Comparison of ENCODE assay signal across 8 mouse cellular contexts in genomic region chr9:115308941-115309380, GRCm38 (mm10). TPM values are rescaled to one million over a fixed set of nuclear protein-coding genes. Genes with fewer than 3 reads are reported as not detected.
DNase-seq lines count a peak whose midpoint lies in the region; ATAC-seq and TF ChIP-seq lines count a peak whose summit lies in the region.

No protein-coding gene starts in this region.

- no peak for DNase-seq in heart, postnatal 4 days
- DNase-seq in MEL (ENCODE audit: low read depth, low spot score) = peak; percentile 66
- peak; percentile 48 for DNase-seq in embryonic facial prominence, embryonic 14.5 days (ENCODE audit: low spot score)
- DNase-seq in thymus, postnatal 14 days = peak; percentile 32
- DNase-seq in urinary bladder, postnatal 10 days (ENCODE audit: low spot score) = no peak

- H3K4me1 ChIP-seq in heart, embryonic 12.5 days (replicated peaks) = peaks cover 26% of the 10 kb centered on the region
- H3K4me1 ChIP-seq in MEL (ENCODE audit: control insufficient read depth in 1 of 2, insufficient read depth in 2 of 2, low read length in 2 of 2) = peaks cover 16 to 19% of the 10 kb centered on the region in 2 experiments
- peaks cover 34% of the 10 kb centered on the region for H3K4me1 ChIP-seq in embryonic facial prominence, embryonic 14.5 days (ENCODE audit: control insufficient read depth, insufficient read depth, low read length)
- H3K4me1 ChIP-seq in intestine, postnatal 0 days (replicated peaks; ENCODE audit: control insufficient read depth, insufficient read depth, low read length) = peaks cover 8% of the 10 kb centered on the region

- WGBS in heart, embryonic 12.5 days = 0% methylated on average over 18 of the region's 18 CpGs
- WGBS in embryonic facial prominence, embryonic 14.5 days = under 1% methylated on average over 18 of the region's 18 CpGs
- under 1% methylated on average over 18 of the region's 18 CpGs for WGBS in intestine, postnatal 0 days
- WGBS in macrophage (ENCODE audit: missing documents) = 0% methylated on average over 18 of the region's 18 CpGs

- TF ChIP-seq RAD21 in MEL (IDR thresholded peaks at IDR 0.05; ENCODE audit: low read depth, low read length) = no peak

- H3K4me3 ChIP-seq in heart, embryonic 12.5 days = peak overlapping the region; percentile 99
- H3K4me3 ChIP-seq in MEL (ENCODE audit: control insufficient read depth in 1 of 2, insufficient read depth in 1 of 2, low read depth in 2 of 2, low read length in 2 of 2) (peak overlapping the region; percentile 91 to 100), macrophage (ENCODE audit: inconsistent target) (peak overlapping the region; percentile 87)
- peak overlapping the region; percentile 95 for H3K4me3 ChIP-seq in embryonic facial prominence, embryonic 14.5 days (ENCODE audit: low read depth, low read length)
- H3K4me3 ChIP-seq in intestine, postnatal 0 days (ENCODE audit: low read depth, low read length) = peak overlapping the region; percentile 95

- H3K36me3 ChIP-seq in heart, embryonic 12.5 days = no peaks in the 10 kb centered on the region
- H3K36me3 ChIP-seq in MEL (ENCODE audit: control insufficient read depth in 1 of 2, insufficient read depth in 2 of 2, low read length in 2 of 2) (peaks cover 0 to 38% of the 10 kb centered on the region in 2 experiments; a peak in 2 of 4 replicates), macrophage (ENCODE audit: inconsistent target) (no peaks in the 10 kb centered on the region)
- no peaks in the 10 kb centered on the region for H3K36me3 ChIP-seq in embryonic facial prominence, embryonic 14.5 days (ENCODE audit: control insufficient read depth, insufficient read depth, low read length)
- no peaks in the 10 kb centered on the region for H3K36me3 ChIP-seq in intestine, postnatal 0 days (ENCODE audit: control insufficient read depth, insufficient read depth)

- no peak; a peak in 1 of 4 replicates for TF ChIP-seq POLR2A in MEL (IDR thresholded peaks at IDR 0.05; ENCODE audit: control insufficient read depth in 1 of 2, insufficient read depth in 1 of 2, low read depth in 1 of 2, low read length in 2 of 2, poor library complexity in 1 of 2)

- H3K27ac ChIP-seq in heart, embryonic 12.5 days (ENCODE audit: poor library complexity, severe bottlenecking) = peak overlapping the region; percentile 99
- H3K27ac ChIP-seq in MEL (ENCODE audit: control insufficient read depth, low read depth, low read length) (peak overlapping the region; percentile 93), macrophage (peak overlapping the region; percentile 67)
- H3K27ac ChIP-seq in embryonic facial prominence, embryonic 14.5 days (replicated peaks; ENCODE audit: low read depth, low read length) = peak overlapping the region; percentile 93
- H3K27ac ChIP-seq in intestine, postnatal 0 days (ENCODE audit: low read depth, low read length) = peak overlapping the region; percentile 97

- peak overlapping the region; percentile 100 for H3K9ac ChIP-seq in heart, embryonic 12.5 days
- peak overlapping the region; percentile 99 for H3K9ac ChIP-seq in MEL (ENCODE audit: control insufficient read depth, low read depth, low read length, poor library complexity, severe bottlenecking)
- peak overlapping the region; percentile 99 for H3K9ac ChIP-seq in embryonic facial prominence, embryonic 14.5 days (ENCODE audit: low read depth, low read length)
- H3K9ac ChIP-seq in intestine, postnatal 0 days (ENCODE audit: low read depth, low read length) = peak overlapping the region; percentile 76

- no peaks in the 10 kb centered on the region for H3K9me3 ChIP-seq in heart, embryonic 12.5 days (replicated peaks)
- H3K9me3 ChIP-seq in MEL (replicated peaks; ENCODE audit: insufficient read depth, low read length) = no peaks in the 10 kb centered on the region
- no peaks in the 10 kb centered on the region for H3K9me3 ChIP-seq in embryonic facial prominence, embryonic 14.5 days (ENCODE audit: control insufficient read depth, low read length)
- no peaks in the 10 kb centered on the region for H3K9me3 ChIP-seq in intestine, postnatal 0 days (ENCODE audit: control insufficient read depth)

- TF ChIP-seq EP300 in MEL (IDR thresholded peaks at IDR 0.05; ENCODE audit: low read depth in 1 of 2, low read length in 2 of 2) = no peak

- no peaks in the 10 kb centered on the region for H3K27me3 ChIP-seq in heart, embryonic 12.5 days (replicated peaks)
- H3K27me3 ChIP-seq in MEL (ENCODE audit: control insufficient read depth in 1 of 2, insufficient read depth in 2 of 2, low read length in 2 of 2) = no peaks in the 10 kb centered on the region
- no peaks in the 10 kb centered on the region for H3K27me3 ChIP-seq in embryonic facial prominence, embryonic 14.5 days (replicated peaks; ENCODE audit: control insufficient read depth, insufficient read depth, low read length)
- H3K27me3 ChIP-seq in intestine, postnatal 0 days (replicated peaks; ENCODE audit: control insufficient read depth, insufficient read depth, low read length) = no peaks in the 10 kb centered on the region

- no peak for TF ChIP-seq CTCF in MEL (IDR thresholded peaks at IDR 0.05 in 2 of 3, conservative IDR thresholded peaks at IDR 0.05 in 1 of 3; ENCODE audit: control insufficient read depth in 1 of 3, insufficient read depth in 1 of 3, low read depth in 2 of 3, low read length in 3 of 3, poor library complexity in 1 of 3, severe bottlenecking in 1 of 3)
- TF ChIP-seq CTCF in intestine, postnatal 0 days (IDR thresholded peaks at IDR 0.05; ENCODE audit: low read depth) = no peak

- peak overlapping the region; percentile 68 for H3K4me2 ChIP-seq in heart, embryonic 12.5 days
- H3K4me2 ChIP-seq in embryonic facial prominence, embryonic 14.5 days (ENCODE audit: low read depth, low read length) = peak overlapping the region; percentile 78
- H3K4me2 ChIP-seq in intestine, postnatal 0 days (replicated peaks; ENCODE audit: low read depth) = peak overlapping the region; percentile 70

- no peak for ATAC-seq in heart, embryonic 12.5 days (ENCODE audit: insufficient number of reproducible peaks, low FRiP score)
- ATAC-seq in embryonic facial prominence, embryonic 14.5 days (ENCODE audit: low read depth) = no peak
- no peak for ATAC-seq in intestine, postnatal 0 days

- H3K79me2 ChIP-seq in MEL (ENCODE audit: control insufficient read depth, insufficient read depth, low read length, poor library complexity) (peaks cover 57% of the 10 kb centered on the region), macrophage (ENCODE audit: inconsistent target) (peaks cover 54% of the 10 kb centered on the region)

TF ChIP-seq in MEL, 35 proteins besides CTCF, POLR2A, EP300 and RAD21:
- TF ChIP-seq GABPA (IDR thresholded peaks at IDR 0.05; ENCODE audit: low read depth, low read length) = no peak
- no peak for TF ChIP-seq POLR2AphosphoS2 (IDR thresholded peaks at IDR 0.05; ENCODE audit: low read length)
- TF ChIP-seq SIN3A (IDR thresholded peaks at IDR 0.05; ENCODE audit: low read length) = 0 out of 2 replicates have a peak, but pooled peaks have one; percentile 2
- no peak for TF ChIP-seq MAX (IDR thresholded peaks at IDR 0.05; ENCODE audit: low read length)
- no peak for TF ChIP-seq E2F4 (IDR thresholded peaks at IDR 0.05; ENCODE audit: borderline replicate concordance, low read depth, low read length)
- no peak for TF ChIP-seq ELF1 (IDR thresholded peaks at IDR 0.05; ENCODE audit: low read depth, low read length)
- 0 out of 2 replicates have a peak, but pooled peaks have one; percentile 31 for TF ChIP-seq TBP (IDR thresholded peaks at IDR 0.05; ENCODE audit: low read depth, low read length)
- no peak for TF ChIP-seq TCF12 (IDR thresholded peaks at IDR 0.05; ENCODE audit: low read depth, low read length)
- TF ChIP-seq ZNF384 (IDR thresholded peaks at IDR 0.05; ENCODE audit: low read depth, low read length) = no peak
- TF ChIP-seq CHD1 (IDR thresholded peaks at IDR 0.05; ENCODE audit: low read depth, low read length) = peak; percentile 72; the same call in 1 of the 2 replicates
- TF ChIP-seq MXI1 (IDR thresholded peaks at IDR 0.05; ENCODE audit: low read depth, low read length) = peak; percentile 70
- no peak for TF ChIP-seq MAZ (IDR thresholded peaks at IDR 0.05; ENCODE audit: low read depth, low read length)
- TF ChIP-seq NRF1 (IDR thresholded peaks at IDR 0.05; ENCODE audit: insufficient read depth, low read depth, low read length, poor library complexity, severe bottlenecking) = no peak
- TF ChIP-seq MYC (IDR thresholded peaks at IDR 0.05; ENCODE audit: low read depth, low read length) = peak; percentile 12; the same call in 1 of the 2 replicates
- TF ChIP-seq TAL1 (IDR thresholded peaks at IDR 0.05; ENCODE audit: low read length) = no peak
- no peak for TF ChIP-seq ETS1 (IDR thresholded peaks at IDR 0.05; ENCODE audit: low read depth, low read length)
- no peak for TF ChIP-seq ZMIZ1 (IDR thresholded peaks at IDR 0.05; ENCODE audit: low read depth, low read length)

RNA-seq across cellular contexts. Expression of gene Stt3b, which starts 1.3 kb away (rescaled TPM):
- polyA plus RNA-seq in heart, embryonic 12.5 days (2016; fragmentation: Nextera tagmentation; extraction: Ambion mirVana) = 121 and 122 TPM in 2 replicates
- total RNA-seq in heart, postnatal 4 days (2021) = 10 to 100 TPM; 80.9 to 84.0 TPM
- 94.9 and 97.6 TPM in 2 replicates for total RNA-seq in MEL (2012; rRNA removed)
- 100 to 1,000 TPM in 1 of 2 experiments, 10 to 100 TPM in 1; 81.9 to 263 TPM for polyA plus RNA-seq in MEL (2012; ENCODE audit: insufficient read depth in 1 of 2, insufficient read length in 2 of 2, low read depth in 1 of 2, low replicate concordance in 2 of 2, missing spikeins in 1 of 2)
- polyA plus RNA-seq in embryonic facial prominence, embryonic 14.5 days (2014; fragmentation: Nextera tagmentation; extraction: Ambion mirVana) = 115 and 116 TPM in 2 replicates
- polyA plus RNA-seq in intestine, postnatal 0 days (2015; fragmentation: Nextera tagmentation; extraction: Ambion mirVana) = 51.5 and 54.1 TPM in 2 replicates
- total RNA-seq in macrophage (2018; cell fraction: chromatin; rRNA removed) = 10 to 100 TPM in 24 of 26 experiments, 1 to 10 TPM in 2; 7.9 to 26.9 (median 17.3) TPM
- 100 to 1,000 TPM in 1 of 26 experiments, 10 to 100 TPM in 25; 51.5 to 103 (median 72.2) TPM for total RNA-seq in macrophage (2018; cell fraction: cytosol; rRNA removed)
- total RNA-seq in macrophage (2018; cell fraction: nucleus; rRNA removed) = 10 to 100 TPM; 24.0 to 91.0 (median 55.6) TPM
- 61.3 to 81.0 TPM (median 62.2 TPM) in 3 replicates for polyA plus RNA-seq in macrophage (2018)

Comparison
In these comparisons a context has a peak if more than half of its experiments do, and no peak if none do; other contexts are left out.
1. DNase-seq: peak in MEL (single experiment), embryonic facial prominence, embryonic 14.5 days (single experiment) and thymus, postnatal 14 days (single experiment); none in heart, postnatal 4 days (single experiment) and urinary bladder, postnatal 10 days (single experiment).
2. Peak in every context shown above with its lines, with median percentiles within 50 percentile points of each other: H3K27ac ChIP-seq, H3K4me2 ChIP-seq, H3K4me3 ChIP-seq and H3K9ac ChIP-seq.